Mouse (Mus musculus): ENCODE measurements around the gene Raf1. TPM values are rescaled to one million over a fixed set of nuclear protein-coding genes. Genes with fewer than 3 reads are reported as not detected.

The Raf1 gene
- polyA plus RNA-seq, 1 experiment from 2014 or later, result 39.6 TPM

GRCm38 (mm10) chr6:115634015-115634414 lies 42.4 kb downstream of the Raf1 start:
- H3K27me3 ChIP-seq (ENCODE audit: insufficient read depth, low read length), result no peaks in the 10 kb centered on the region
- 62% methylated on average over 2 of the region's 2 CpGs for WGBS (ENCODE audit: insufficient replicate concordance)
- H3K27ac ChIP-seq (ENCODE audit: low read depth), result no peak overlapping the region
- H3K4me2 ChIP-seq (ENCODE audit: low read depth, low read length), result no peak overlapping the region
- DNase-seq (no peak), ATAC-seq (no peak)
- peaks cover 62% of the 10 kb centered on the region for H3K36me3 ChIP-seq (replicated peaks; ENCODE audit: insufficient read depth, low read length)
- no peaks in the 10 kb centered on the region for H3K9me3 ChIP-seq (ENCODE audit: low read length)
- TF ChIP-seq EP300 (IDR thresholded peaks at IDR 0.05; ENCODE audit: low read depth) (no peak), CTCF (IDR thresholded peaks at IDR 0.05; ENCODE audit: low read depth) (no peak)
- no peaks in the 10 kb centered on the region for H3K4me1 ChIP-seq (ENCODE audit: insufficient read depth)
- no peak overlapping the region for H3K4me3 ChIP-seq (ENCODE audit: low read depth, low read length)
- H3K9ac ChIP-seq (replicated peaks), result no peak overlapping the region

- Histone ChIP-seq H3K4me1 (ENCODE audit: insufficient read depth) (no peaks in the 10 kb centered on the region), H3K9ac (replicated peaks) (no peak overlapping the region), H3K36me3 (replicated peaks; ENCODE audit: insufficient read depth, low read length) (peaks cover 63% of the 10 kb centered on the region), H3K9me3 (ENCODE audit: low read length) (no peaks in the 10 kb centered on the region), H3K4me2 (ENCODE audit: low read depth, low read length) (no peak overlapping the region), H3K4me3 (ENCODE audit: low read depth, low read length) (no peak overlapping the region), H3K27ac (ENCODE audit: low read depth) (no peak overlapping the region), H3K27me3 (ENCODE audit: insufficient read depth, low read length) (no peaks in the 10 kb centered on the region)
- DNase-seq (peak; percentile 64), ATAC-seq (peak; percentile 88)
- 73% methylated on average over 3 of the region's 3 CpGs for WGBS (ENCODE audit: insufficient replicate concordance)
- TF ChIP-seq EP300 (IDR thresholded peaks at IDR 0.05; ENCODE audit: low read depth), result no peak
- TF ChIP-seq CTCF (IDR thresholded peaks at IDR 0.05; ENCODE audit: low read depth), result no peak
Measured at GRCm38 (mm10) chr6:115631056-115631795, 45.2 kb downstream of the Raf1 start.

GRCm38 (mm10) chr6:115626121-115626520 lies 50.3 kb downstream of the Raf1 start:
- 90% methylated on average over 5 of the region's 5 CpGs for WGBS (ENCODE audit: insufficient replicate concordance)
- Histone ChIP-seq H3K4me3 (ENCODE audit: low read depth, low read length) (no peak overlapping the region), H3K4me1 (ENCODE audit: insufficient read depth) (no peaks in the 10 kb centered on the region), H3K9ac (replicated peaks) (no peak overlapping the region), H3K36me3 (replicated peaks; ENCODE audit: insufficient read depth, low read length) (peaks cover 69% of the 10 kb centered on the region), H3K9me3 (ENCODE audit: low read length) (no peaks in the 10 kb centered on the region), H3K4me2 (ENCODE audit: low read depth, low read length) (no peak overlapping the region), H3K27me3 (ENCODE audit: insufficient read depth, low read length) (no peaks in the 10 kb centered on the region), H3K27ac (ENCODE audit: low read depth) (no peak overlapping the region)
- ATAC-seq, result no peak
- TF ChIP-seq CTCF (IDR thresholded peaks at IDR 0.05; ENCODE audit: low read depth) (no peak), EP300 (IDR thresholded peaks at IDR 0.05; ENCODE audit: low read depth) (no peak)
- no peak for DNase-seq

DNA sequence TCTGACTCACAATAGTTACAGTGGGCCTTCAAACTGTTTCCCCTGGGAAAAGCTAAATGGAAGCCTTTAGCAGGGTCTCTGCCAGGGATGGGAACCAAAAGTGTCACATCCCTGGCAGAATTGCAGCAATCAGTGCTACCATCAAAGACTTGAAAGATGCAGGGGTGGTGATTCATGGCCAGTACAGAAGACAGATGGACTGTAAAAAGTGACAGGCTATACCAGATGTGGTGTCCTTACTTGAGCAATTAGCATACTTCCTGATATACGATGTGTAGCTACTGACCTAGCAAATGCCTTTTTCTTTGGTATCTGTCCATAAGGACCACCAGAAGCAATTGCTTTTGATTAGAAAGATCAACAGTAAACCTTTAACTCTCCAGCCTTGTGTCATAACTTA lies 55.5 kb downstream of the Raf1 start:
- H3K36me3 ChIP-seq (replicated peaks; ENCODE audit: insufficient read depth, low read length), result peaks cover 91% of the 10 kb centered on the region
- H3K9ac ChIP-seq (replicated peaks), result no peak overlapping the region
- TF ChIP-seq EP300 (IDR thresholded peaks at IDR 0.05; ENCODE audit: low read depth), result no peak
- no peak for TF ChIP-seq CTCF (IDR thresholded peaks at IDR 0.05; ENCODE audit: low read depth)
- H3K9me3 ChIP-seq (ENCODE audit: low read length), result no peaks in the 10 kb centered on the region
- H3K4me3 ChIP-seq (ENCODE audit: low read depth, low read length), result no peak overlapping the region
- no peaks in the 10 kb centered on the region for H3K27me3 ChIP-seq (ENCODE audit: insufficient read depth, low read length)
- no peak overlapping the region for H3K27ac ChIP-seq (ENCODE audit: low read depth)
- DNase-seq, result no peak
- H3K4me2 ChIP-seq (ENCODE audit: low read depth, low read length), result no peak overlapping the region
- no peaks in the 10 kb centered on the region for H3K4me1 ChIP-seq (ENCODE audit: insufficient read depth)
- 53% methylated on average over 1 of the region's 1 CpGs for WGBS (ENCODE audit: insufficient replicate concordance)
- ATAC-seq, result no peak

DNA sequence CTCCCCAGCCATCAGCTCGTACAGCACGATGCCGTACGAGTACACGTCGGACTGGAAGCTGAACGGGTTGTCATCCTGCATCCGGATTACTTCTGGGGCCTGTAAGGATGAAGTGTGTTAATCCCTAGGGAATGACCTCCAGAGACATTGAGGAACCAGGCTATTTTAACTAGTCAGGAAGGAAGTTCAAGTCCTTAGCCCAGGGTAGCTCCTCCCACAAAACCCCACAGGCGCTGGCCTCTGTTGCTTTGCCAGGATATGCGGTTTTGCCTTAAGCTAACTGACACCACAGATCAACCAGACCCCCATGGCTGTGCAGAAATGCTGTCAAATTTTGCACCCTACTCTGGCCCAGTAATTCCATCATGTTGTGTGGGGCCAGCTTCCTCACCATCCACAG lies 56.6 kb downstream of the Raf1 start:
- TF ChIP-seq CTCF (IDR thresholded peaks at IDR 0.05; ENCODE audit: low read depth) (no peak), EP300 (IDR thresholded peaks at IDR 0.05; ENCODE audit: low read depth) (no peak)
- ATAC-seq, result peak; percentile 27
- H3K4me2 ChIP-seq (ENCODE audit: low read depth, low read length), result no peak overlapping the region
- no peaks in the 10 kb centered on the region for H3K9me3 ChIP-seq (ENCODE audit: low read length)
- no peak overlapping the region for H3K27ac ChIP-seq (ENCODE audit: low read depth)
- H3K9ac ChIP-seq (replicated peaks), result no peak overlapping the region
- WGBS (ENCODE audit: insufficient replicate concordance), result 54% methylated on average over 10 of the region's 10 CpGs
- H3K4me3 ChIP-seq (ENCODE audit: low read depth, low read length), result no peak overlapping the region
- H3K36me3 ChIP-seq (replicated peaks; ENCODE audit: insufficient read depth, low read length), result peaks cover 90% of the 10 kb centered on the region
- H3K4me1 ChIP-seq (ENCODE audit: insufficient read depth), result no peaks in the 10 kb centered on the region
- DNase-seq, result no peak
- no peaks in the 10 kb centered on the region for H3K27me3 ChIP-seq (ENCODE audit: insufficient read depth, low read length)

DNA sequence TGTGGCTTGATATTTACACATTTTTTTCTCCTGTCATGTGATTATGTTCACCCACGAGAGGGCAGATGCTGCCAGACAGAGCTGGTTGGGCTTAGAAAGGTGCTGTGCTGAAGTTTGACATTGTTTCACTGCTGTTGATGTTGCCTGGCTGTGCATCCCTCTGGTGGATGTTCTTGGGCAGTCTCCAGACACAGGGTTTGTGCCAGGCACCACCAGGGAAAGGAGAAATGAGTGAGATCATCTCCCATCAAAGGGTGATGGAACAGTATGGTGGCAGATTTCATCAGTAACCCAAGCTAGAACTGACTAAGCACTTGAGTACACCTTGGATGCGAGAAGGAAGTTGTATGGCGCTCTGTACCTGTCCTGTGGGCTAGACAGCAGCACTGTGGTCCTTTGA lies 60.5 kb downstream of the Raf1 start:
- 0 out of 2 replicates have a peak, but pooled peaks have one; percentile 10 for TF ChIP-seq CTCF (IDR thresholded peaks at IDR 0.05; ENCODE audit: low read depth)
- TF ChIP-seq EP300 (IDR thresholded peaks at IDR 0.05; ENCODE audit: low read depth), result no peak
- peaks cover 68% of the 10 kb centered on the region for H3K36me3 ChIP-seq (replicated peaks; ENCODE audit: insufficient read depth, low read length)
- no peak overlapping the region for H3K4me3 ChIP-seq (ENCODE audit: low read depth, low read length)
- H3K9me3 ChIP-seq (ENCODE audit: low read length), result no peaks in the 10 kb centered on the region
- H3K9ac ChIP-seq (replicated peaks), result no peak overlapping the region
- 83% methylated on average over 3 of the region's 3 CpGs for WGBS (ENCODE audit: insufficient replicate concordance)
- H3K4me2 ChIP-seq (ENCODE audit: low read depth, low read length), result no peak overlapping the region
- H3K4me1 ChIP-seq (ENCODE audit: insufficient read depth), result no peaks in the 10 kb centered on the region
- H3K27me3 ChIP-seq (ENCODE audit: insufficient read depth, low read length), result no peaks in the 10 kb centered on the region
- DNase-seq (no peak), ATAC-seq (no peak)
- H3K27ac ChIP-seq (ENCODE audit: low read depth), result no peak overlapping the region

Measured in liver, postnatal 0 days (tissue).